Mouse (Mus musculus) neural tube, embryonic 11.5 days (tissue): ENCODE data around the gene Hnf4a. TPM values are rescaled to one million over a fixed set of nuclear protein-coding genes. Genes with fewer than 3 reads are reported as not detected.
A peak's percentile ranks its signal among the peaks of the same experiment; 100 is the strongest.

Experiments
- ATAC-seq: fragments of 200-750 bp; cut with Nextera tagmentation; 2 replicates; pipeline ENCODE4 v1.8.0; 2017; ENCODE audit warnings: moderate number of reproducible peaks, mild to moderate bottlenecking, moderate TSS enrichment, moderate library complexity; ENCODE audit not compliant: insufficient read depth, low FRiP score, low TSS enrichment
- DNase-seq: peaks from one replicate; pipeline ENCODE4 v3.0.0-alpha.2; 2015; ENCODE audit warnings: low spot score
- H3K27ac ChIP-seq: fragments of 300-500 bp; sonication (generic); 2 replicates; pipeline ENCODE4 v1.5.1; 2014; ENCODE audit warnings: low read depth, mild to moderate bottlenecking, low read length
- H3K27me3 ChIP-seq: fragments of 300-500 bp; sonication (generic); 2 replicates; pipeline ENCODE4 v1.6.1; 2014; ENCODE audit warnings: mild to moderate bottlenecking, low read length, mixed read lengths; ENCODE audit not compliant: control insufficient read depth, insufficient read depth
- H3K36me3 ChIP-seq: fragments of 300-500 bp; sonication (generic); 2 replicates; pipeline ENCODE4 v1.6.1; 2014; ENCODE audit warnings: mild to moderate bottlenecking, low read length, moderate library complexity, mixed read lengths; ENCODE audit not compliant: control insufficient read depth, insufficient read depth
- H3K4me1 ChIP-seq: fragments of 300-500 bp; sonication (generic); 2 replicates; pipeline ENCODE4 v1.6.1; 2014; ENCODE audit warnings: low read length, mixed read lengths; ENCODE audit not compliant: control insufficient read depth, insufficient read depth
- H3K4me2 ChIP-seq: fragments of 300-500 bp; sonication (generic); 2 replicates; pipeline ENCODE4 v1.6.1; 2014; ENCODE audit warnings: low read depth, mild to moderate bottlenecking, moderate library complexity
- H3K4me3 ChIP-seq: fragments of 300-500 bp; sonication (generic); 2 replicates; pipeline ENCODE4 v1.5.1; 2014; ENCODE audit warnings: low read depth, low read length
- H3K9ac ChIP-seq: fragments of 300-500 bp; sonication (generic); 2 replicates; pipeline ENCODE4 v1.6.1; 2014; ENCODE audit warnings: mild to moderate bottlenecking, low read length
- H3K9me3 ChIP-seq: fragments of 300-500 bp; sonication (generic); 2 replicates; pipeline ENCODE4 v1.6.1; 2016; ENCODE audit warnings: low read length; ENCODE audit not compliant: control insufficient read depth
- WGBS: fragments of 180-500 bp; shearing (Covaris S2); extraction: QIAGEN DNeasy Blood & Tissue Kit; methylation state at CpG from one replicate; pipeline ENCODE4 v1.1.7; 2014; 5-methylcytosine and 5-hydroxymethylcytosine counted together
- polyA plus RNA-seq: library from polyadenylated mRNA; unstranded; fragments of >200 nt; fragmentation: Nextera tagmentation; extraction: Ambion mirVana; gene quantifications from 2 replicates; pipeline ENCODE4 v1.2.1, GENCODE M21; 2014

The Hnf4a gene
- polyA plus RNA-seq, 1 experiment from 2014 or later, result not detected

DNA sequence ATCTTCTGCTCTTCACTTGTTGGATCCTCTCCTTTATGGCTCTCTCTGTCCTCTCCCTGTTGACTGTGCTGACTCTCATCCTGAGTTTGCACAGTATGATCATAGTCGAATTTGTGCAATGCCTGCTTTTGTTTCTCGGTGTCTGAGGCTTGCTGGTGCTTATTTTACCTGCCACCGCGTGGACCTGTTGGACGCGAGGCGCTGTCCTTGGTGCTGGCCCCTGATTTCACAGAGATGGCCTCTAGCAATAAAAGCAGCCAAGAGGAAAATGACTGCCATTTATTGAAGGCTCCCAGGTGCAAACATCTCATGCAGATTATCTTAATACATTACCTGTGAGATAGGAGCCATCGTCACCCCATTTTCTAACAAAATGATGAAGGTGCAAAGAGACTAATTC, 58.0 kb downstream of the Hnf4a start:
- H3K4me3 ChIP-seq, result no peak overlapping the region
- no peaks in the 10 kb centered on the region for H3K9me3 ChIP-seq
- H3K27ac ChIP-seq, result no peak overlapping the region
- no peaks in the 10 kb centered on the region for H3K27me3 ChIP-seq
- H3K9ac ChIP-seq, result no peak overlapping the region
- WGBS, result 33% methylated on average over 8 of the region's 8 CpGs
- ATAC-seq (no peak), DNase-seq (peak; percentile 50)
- H3K36me3 ChIP-seq, result no peaks in the 10 kb centered on the region
- no peak overlapping the region for H3K4me2 ChIP-seq
- no peaks in the 10 kb centered on the region for H3K4me1 ChIP-seq

DNA sequence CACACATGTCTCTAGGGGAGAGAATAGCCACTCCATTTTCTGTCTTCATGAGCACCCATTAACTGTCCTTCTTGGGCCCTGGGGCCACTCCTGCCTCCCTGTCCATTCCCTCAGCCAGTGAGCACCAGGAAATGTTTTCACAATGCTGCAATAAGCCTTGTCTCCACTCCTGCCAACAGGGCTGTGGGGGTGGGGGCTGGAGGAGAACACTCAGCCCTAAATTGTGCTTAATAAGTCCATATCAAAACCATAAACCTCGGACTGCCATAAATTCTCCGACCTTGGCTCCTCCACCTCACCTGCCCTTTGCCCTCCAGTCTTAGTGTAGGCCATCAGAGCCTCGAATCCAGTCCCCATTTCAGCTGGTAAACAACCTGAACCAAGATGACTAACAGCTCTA, 67.7 kb downstream of the Hnf4a start:
- Histone ChIP-seq H3K4me3 (no peak overlapping the region), H3K9ac (no peak overlapping the region), H3K36me3 (no peaks in the 10 kb centered on the region), H3K4me2 (no peak overlapping the region), H3K4me1 (no peaks in the 10 kb centered on the region), H3K9me3 (no peaks in the 10 kb centered on the region), H3K27me3 (no peaks in the 10 kb centered on the region), H3K27ac (no peak overlapping the region)
- 79% methylated on average over 3 of the region's 3 CpGs for WGBS
- DNase-seq (no peak), ATAC-seq (no peak)

DNA sequence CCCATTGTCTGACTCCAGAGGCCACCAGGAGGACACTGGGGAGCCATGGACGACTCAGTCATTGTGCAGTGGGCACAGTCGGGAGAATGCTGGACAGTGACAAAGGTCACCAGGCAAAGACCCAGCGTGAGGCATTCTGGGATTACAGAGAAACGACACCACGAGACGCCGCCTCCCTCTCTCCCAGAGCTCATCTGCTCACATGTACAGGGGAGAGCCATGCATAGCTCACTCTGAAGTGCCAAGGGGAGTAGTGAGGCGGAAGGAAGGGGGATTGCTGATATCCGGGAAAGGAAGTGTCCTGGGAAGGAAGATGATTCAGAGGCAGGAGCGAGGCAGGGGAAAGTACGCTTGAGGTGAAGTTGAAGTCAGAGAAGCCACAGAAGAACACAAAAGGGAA, 68.6 kb downstream of the Hnf4a start:
- DNase-seq, result no peak
- 59% methylated on average over 11 of the region's 11 CpGs for WGBS
- H3K9me3 ChIP-seq, result no peaks in the 10 kb centered on the region
- no peaks in the 10 kb centered on the region for H3K27me3 ChIP-seq
- no peak overlapping the region for H3K4me2 ChIP-seq
- H3K4me1 ChIP-seq, result no peaks in the 10 kb centered on the region
- no peaks in the 10 kb centered on the region for H3K36me3 ChIP-seq
- no peak for ATAC-seq
- no peak overlapping the region for H3K27ac ChIP-seq
- no peak overlapping the region for H3K9ac ChIP-seq
- no peak overlapping the region for H3K4me3 ChIP-seq

DNA sequence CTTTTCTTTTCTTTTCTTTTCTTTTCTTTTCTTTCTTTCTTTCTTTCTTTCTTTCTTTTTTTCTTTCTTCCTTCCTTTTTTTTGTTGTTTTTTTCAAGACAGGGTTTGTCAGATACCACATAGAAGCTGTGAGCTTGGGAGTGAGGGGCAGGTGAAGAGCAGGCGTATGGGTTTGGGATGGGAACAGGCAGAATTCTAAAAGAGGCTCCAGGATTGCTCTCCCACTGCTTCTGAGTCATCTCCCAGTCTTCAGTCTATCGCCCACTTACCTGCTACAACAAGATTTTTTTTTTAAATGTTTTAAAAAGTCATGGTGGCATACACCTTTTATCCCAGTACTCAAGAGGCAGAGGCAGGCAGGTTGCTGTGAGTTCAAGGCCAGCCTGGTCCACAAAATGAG, 71.4 kb downstream of the Hnf4a start:
- no peak for ATAC-seq
- no peak overlapping the region for H3K9ac ChIP-seq
- no peak overlapping the region for H3K27ac ChIP-seq
- no peaks in the 10 kb centered on the region for H3K4me1 ChIP-seq
- 88% methylated on average over 2 of the region's 2 CpGs for whole genome bisulfite sequencing
- H3K27me3 ChIP-seq, result no peaks in the 10 kb centered on the region
- no peak for DNase-seq
- no peak overlapping the region for H3K4me3 ChIP-seq
- no peak overlapping the region for H3K4me2 ChIP-seq
- H3K36me3 ChIP-seq, result no peaks in the 10 kb centered on the region
- H3K9me3 ChIP-seq, result no peaks in the 10 kb centered on the region

DNA sequence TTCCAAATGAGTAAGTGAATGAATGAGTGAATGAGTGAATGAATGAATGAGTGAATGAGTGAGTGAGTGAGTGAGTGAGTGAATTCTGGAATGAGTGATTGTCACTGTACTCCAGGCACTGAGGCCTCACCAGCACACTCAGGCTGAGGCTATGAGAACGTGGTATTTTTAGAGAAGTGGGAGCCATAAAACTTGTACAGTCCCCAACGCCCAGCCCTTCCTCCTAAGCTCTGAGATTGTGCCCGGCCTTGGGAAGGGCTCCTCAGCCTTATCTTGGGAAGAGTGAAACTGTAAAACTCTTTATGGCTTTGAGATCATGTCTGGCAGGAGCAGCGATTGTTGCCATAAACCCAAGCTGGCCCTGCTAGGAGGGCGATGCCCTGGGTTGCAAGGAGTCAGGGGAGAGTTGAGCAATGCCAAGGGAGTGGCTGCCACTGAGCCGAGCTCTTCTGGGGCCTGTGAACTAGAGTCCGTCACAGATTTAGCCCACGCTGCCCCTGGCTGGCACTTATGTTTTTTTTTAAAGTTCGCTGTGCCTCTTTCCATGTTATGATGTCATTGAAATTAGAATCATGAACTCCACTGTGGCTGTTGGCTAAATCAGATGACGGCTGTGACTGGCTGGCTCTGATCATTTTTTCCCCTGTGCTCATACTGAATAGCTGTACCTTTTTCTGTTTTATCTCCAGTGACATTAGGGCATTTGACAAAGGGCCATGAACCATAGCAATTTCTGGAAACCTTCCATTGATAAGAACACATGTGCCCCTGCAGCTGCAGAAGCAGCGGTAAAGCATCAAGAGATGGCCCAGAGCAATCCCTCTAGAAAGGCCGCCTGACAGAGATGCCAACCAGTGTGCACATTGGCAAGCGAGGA, 73.7 kb downstream of the Hnf4a start:
- Histone ChIP-seq H3K27me3 (no peaks in the 10 kb centered on the region), H3K9me3 (no peaks in the 10 kb centered on the region), H3K4me3 (no peak overlapping the region), H3K4me1 (no peaks in the 10 kb centered on the region), H3K4me2 (no peak overlapping the region), H3K27ac (no peak overlapping the region), H3K36me3 (no peaks in the 10 kb centered on the region), H3K9ac (no peak overlapping the region)
- WGBS, result 83% methylated on average over 13 of the region's 13 CpGs
- ATAC-seq (no peak), DNase-seq (no peak)

DNA sequence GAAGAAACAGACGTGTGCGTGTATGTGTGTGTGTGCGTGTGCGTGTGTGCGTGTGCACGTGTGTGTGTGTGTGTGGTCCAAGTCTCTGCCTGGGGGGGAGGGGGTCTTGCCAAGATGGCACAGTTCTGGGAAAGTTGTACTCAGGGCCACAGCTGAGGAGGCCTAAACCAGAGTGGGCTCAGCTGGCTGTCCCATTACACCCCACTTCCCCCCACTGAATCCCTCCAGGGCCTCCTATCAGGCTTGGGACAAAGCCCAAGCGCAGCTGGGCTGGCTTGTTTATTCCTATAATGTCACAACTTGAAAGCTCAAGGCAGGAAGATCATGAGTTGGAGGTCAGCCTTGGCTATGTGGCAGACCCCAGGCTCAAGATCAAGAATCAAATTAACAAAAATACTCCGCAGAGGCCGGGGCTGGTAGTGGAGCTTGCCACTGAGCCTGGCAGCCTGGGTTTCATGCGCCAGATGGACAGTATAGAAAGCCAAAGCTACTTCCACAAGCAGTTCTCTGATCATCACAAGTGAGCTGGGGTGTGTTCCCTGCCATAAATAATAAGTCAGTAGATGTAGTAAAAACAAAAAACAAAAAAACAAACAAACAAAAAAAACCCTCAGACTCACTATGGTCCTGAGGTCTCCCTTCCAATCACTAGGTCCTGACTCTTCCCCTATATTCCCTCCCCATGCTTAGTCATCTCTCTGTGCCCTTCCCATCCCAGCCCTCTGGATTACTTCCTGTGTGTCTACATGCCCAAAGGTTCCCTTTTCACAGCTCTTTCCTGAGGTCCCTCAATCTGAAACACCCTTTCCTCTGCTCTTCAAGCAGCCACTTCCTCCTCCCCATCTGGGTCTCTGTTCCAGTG, 76.8 kb downstream of the Hnf4a start:
- Histone ChIP-seq H3K36me3 (no peaks in the 10 kb centered on the region), H3K27ac (no peak overlapping the region), H3K4me2 (no peak overlapping the region), H3K9me3 (no peaks in the 10 kb centered on the region), H3K4me1 (no peaks in the 10 kb centered on the region), H3K4me3 (no peak overlapping the region), H3K9ac (no peak overlapping the region), H3K27me3 (no peaks in the 10 kb centered on the region)
- ATAC-seq, result no peak
- WGBS, result 97% methylated on average over 10 of the region's 10 CpGs
- no peak for DNase-seq

DNA sequence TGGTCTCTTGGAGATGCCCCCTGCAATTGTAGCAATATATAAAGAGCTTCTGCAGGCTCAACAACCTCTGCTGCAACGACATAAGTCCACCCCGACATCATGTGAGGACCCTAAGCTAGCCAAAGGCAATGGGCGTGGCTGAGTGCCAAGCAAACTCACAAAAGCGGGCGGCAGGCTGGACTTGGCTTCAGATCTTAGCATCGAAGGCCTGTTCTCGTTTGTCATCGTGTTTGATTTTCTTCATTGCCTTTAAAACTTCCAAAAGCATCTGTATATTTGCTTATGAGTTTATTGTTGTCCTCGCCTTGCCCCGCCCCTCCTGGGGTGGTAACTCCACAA, 77.4 kb downstream of the Hnf4a start:
- Histone ChIP-seq H3K4me2 (no peak overlapping the region), H3K9ac (no peak overlapping the region), H3K4me1 (no peaks in the 10 kb centered on the region), H3K27ac (no peak overlapping the region), H3K27me3 (no peaks in the 10 kb centered on the region), H3K4me3 (no peak overlapping the region), H3K36me3 (no peaks in the 10 kb centered on the region), H3K9me3 (no peaks in the 10 kb centered on the region)
- no peak for DNase-seq
- WGBS, result 85% methylated on average over 10 of the region's 10 CpGs
- ATAC-seq, result no peak

DNA sequence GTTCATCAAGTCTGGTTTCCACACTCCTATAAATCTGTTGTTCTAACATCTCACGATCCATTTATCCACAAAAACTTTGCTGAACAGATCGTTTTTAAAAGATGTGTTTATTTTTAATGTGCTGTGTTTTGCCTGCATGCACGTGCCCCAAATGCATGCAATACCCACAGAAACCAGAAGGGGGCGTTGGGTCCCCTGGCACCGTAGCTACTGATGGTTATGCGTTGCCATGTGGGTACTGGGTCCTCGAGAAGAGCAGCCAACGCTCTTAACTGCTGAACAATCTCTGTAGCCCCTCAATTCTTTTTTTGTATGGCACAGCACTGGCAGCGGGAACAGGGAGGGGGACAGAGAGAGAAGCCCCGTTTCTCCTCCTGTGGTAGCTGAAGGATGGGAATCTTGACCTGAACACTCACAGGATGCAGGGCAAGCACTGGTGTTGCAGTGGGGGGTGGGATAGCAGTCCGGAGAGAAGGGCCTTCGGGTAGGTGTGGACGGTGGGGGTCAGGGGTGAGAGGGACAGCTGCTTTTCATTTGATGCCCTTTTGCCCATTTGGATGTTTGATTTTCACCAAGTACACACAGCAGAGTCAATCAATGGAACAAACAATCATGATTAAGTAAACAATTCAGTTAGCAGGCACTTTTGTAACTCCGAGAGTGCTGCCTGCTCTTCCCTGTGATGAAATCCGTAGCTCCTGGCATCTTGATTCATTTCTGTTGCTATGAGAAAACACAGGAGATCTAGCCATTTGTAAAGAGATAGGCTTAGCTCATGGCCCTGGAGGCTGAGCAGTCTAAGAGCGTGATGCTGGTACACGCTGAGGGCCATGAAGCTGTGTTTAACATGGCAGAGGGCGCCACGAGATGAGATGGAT, 80.0 kb downstream of the Hnf4a start:
- H3K27me3 ChIP-seq, result no peaks in the 10 kb centered on the region
- DNase-seq, result peak; percentile 62
- H3K27ac ChIP-seq, result no peak overlapping the region
- H3K36me3 ChIP-seq, result no peaks in the 10 kb centered on the region
- no peak for ATAC-seq
- 54% methylated on average over 19 of the region's 19 CpGs for WGBS
- H3K9ac ChIP-seq, result no peak overlapping the region
- no peak overlapping the region for H3K4me3 ChIP-seq
- H3K9me3 ChIP-seq, result no peaks in the 10 kb centered on the region
- no peak overlapping the region for H3K4me2 ChIP-seq
- H3K4me1 ChIP-seq, result no peaks in the 10 kb centered on the region
